Mouse (Mus musculus): ENCODE measurements around the gene Ttc28.

GRCm38 (mm10) chr5:111138239-111138833 lies 258.7 kb downstream of the Ttc28 start:
- TF ChIP-seq POLR2A (IDR thresholded peaks at IDR 0.05; ENCODE audit: borderline replicate concordance, extremely low read depth, low read depth, low read length) (no peak), CTCF (IDR thresholded peaks at IDR 0.05; ENCODE audit: insufficient read depth, low read length) (no peak)
